Mouse (Mus musculus) MEL (cell line): ENCODE measurements around the gene Mterf2. TPM values are rescaled to one million over a fixed set of nuclear protein-coding genes. Genes with fewer than 3 reads are reported as not detected.

Experiments
- DNase-seq: peaks from one replicate; pipeline ENCODE4 v3.0.0; 2011; ENCODE audit warnings: low read depth, low spot score
- H3K27ac ChIP-seq: 2 replicates; pipeline ENCODE4 v1.5.1; 2012; ENCODE audit warnings: low read depth, mild to moderate bottlenecking, control low read depth, low read length, moderate library complexity; ENCODE audit not compliant: control insufficient read depth
- H3K27me3 ChIP-seq, 2 experiments: fragments of 150-350 bp in 1 of 2; sonication (generic) in 1 of 2; 2 replicates each; pipeline ENCODE4 v1.6.1; 2012; ENCODE audit warnings: low read length in 2 of 2, mild to moderate bottlenecking in 2 of 2, improper control_type of control experiment in 1 of 2, moderate library complexity in 1 of 2; ENCODE audit not compliant: insufficient read depth in 2 of 2, control insufficient read depth in 1 of 2
- H3K36me3 ChIP-seq, 2 experiments: 2 replicates each; pipeline ENCODE4 v1.6.1; 2012 to 2014; ENCODE audit warnings: low read length in 2 of 2, improper control_type of control experiment in 1 of 2, inconsistent platforms in 1 of 2, mild to moderate bottlenecking in 1 of 2; ENCODE audit not compliant: insufficient read depth in 2 of 2, control insufficient read depth in 1 of 2
- H3K4me1 ChIP-seq, 2 experiments: fragments of 150-350 bp in 1 of 2; sonication (generic) in 1 of 2; 2 replicates each; pipeline ENCODE4 v1.6.1; 2012; ENCODE audit warnings: low read length in 2 of 2, improper control_type of control experiment in 1 of 2, mild to moderate bottlenecking in 1 of 2; ENCODE audit not compliant: insufficient read depth in 2 of 2, control insufficient read depth in 1 of 2
- H3K4me3 ChIP-seq, 2 experiments: fragments of 150-350 bp in 1 of 2; sonication (generic) in 1 of 2; 2 replicates each; pipeline ENCODE4 v1.5.1; 2012; ENCODE audit warnings: low read depth in 2 of 2, low read length in 2 of 2, mild to moderate bottlenecking in 2 of 2, moderate library complexity in 2 of 2, control low read depth in 1 of 2, improper control_type of control experiment in 1 of 2; ENCODE audit not compliant: control insufficient read depth in 1 of 2, insufficient read depth in 1 of 2
- H3K79me2 ChIP-seq: 2 replicates; pipeline ENCODE4 v1.6.1; 2012; ENCODE audit warnings: mild to moderate bottlenecking, low read length, moderate library complexity; ENCODE audit not compliant: control insufficient read depth, poor library complexity, insufficient read depth
- H3K9ac ChIP-seq: 2 replicates; pipeline ENCODE4 v1.6.1; 2012; ENCODE audit warnings: low read depth, mild to moderate bottlenecking, control low read depth, low read length, moderate library complexity; ENCODE audit not compliant: control insufficient read depth, poor library complexity, severe bottlenecking
- H3K9me3 ChIP-seq: fragments of 150-350 bp; sonication (generic); replicated peaks from 2 replicates; pipeline ENCODE4 v1.6.1; 2012; ENCODE audit warnings: mild to moderate bottlenecking, low read length, improper control_type of control experiment, moderate library complexity; ENCODE audit not compliant: insufficient read depth
- BHLHE40 ChIP-seq: IDR thresholded peaks from 2 replicates; pipeline ENCODE4 v1.6.1; 2012; ENCODE audit warnings: low read depth, mild to moderate bottlenecking, inconsistent platforms, low read length, improper control_type of control experiment, borderline replicate concordance
- E2F4 ChIP-seq: IDR thresholded peaks from 2 replicates; pipeline ENCODE4 v1.6.1; 2011; ENCODE audit warnings: low read depth, low read length, improper control_type of control experiment, borderline replicate concordance
- EP300 ChIP-seq, 2 experiments: IDR thresholded peaks; 2 replicates each; pipeline ENCODE4 v1.6.1; 2011; ENCODE audit warnings: improper control_type of control experiment in 2 of 2, low read length in 2 of 2, low read depth in 1 of 2, mild to moderate bottlenecking in 1 of 2
- ETS1 ChIP-seq: IDR thresholded peaks from 2 replicates; pipeline ENCODE4 v1.6.1; 2012; ENCODE audit warnings: low read depth, mild to moderate bottlenecking, inconsistent platforms, low read length, improper control_type of control experiment, moderate library complexity
- KAT2A ChIP-seq: conservative IDR thresholded peaks from 2 replicates; pipeline ENCODE4 v1.6.1; 2012; ENCODE audit warnings: low read depth, low read length, improper control_type of control experiment, inconsistent platforms
- MYB ChIP-seq: IDR thresholded peaks from 2 replicates; pipeline ENCODE4 v1.6.1; 2011; ENCODE audit warnings: mild to moderate bottlenecking, low read depth, low read length, improper control_type of control experiment
- MYC ChIP-seq: IDR thresholded peaks from 2 replicates; pipeline ENCODE4 v1.6.1; 2011; ENCODE audit warnings: low read depth, mild to moderate bottlenecking, low read length, improper control_type of control experiment, moderate library complexity
- NELFE ChIP-seq: IDR thresholded peaks from 2 replicates; pipeline ENCODE4 v1.6.1; 2011; ENCODE audit warnings: low read depth, low read length, improper control_type of control experiment
- NRF1 ChIP-seq: IDR thresholded peaks from 2 replicates; pipeline ENCODE4 v1.6.1; 2014; ENCODE audit warnings: low read depth, mild to moderate bottlenecking, inconsistent platforms, low read length, improper control_type of control experiment, moderate library complexity; ENCODE audit not compliant: poor library complexity, insufficient read depth, severe bottlenecking
- POLR2AphosphoS5 ChIP-seq: IDR thresholded peaks from 2 replicates; pipeline ENCODE4 v1.6.1; 2012; ENCODE audit warnings: low read depth, borderline replicate concordance, mild to moderate bottlenecking, inconsistent platforms, low read length, moderate library complexity, mixed read lengths
- RAD21 ChIP-seq: IDR thresholded peaks from 2 replicates; pipeline ENCODE4 v1.6.1; 2011; ENCODE audit warnings: mild to moderate bottlenecking, low read depth, low read length, improper control_type of control experiment
- SMC3 ChIP-seq: IDR thresholded peaks from 2 replicates; pipeline ENCODE4 v1.6.1; 2011; ENCODE audit warnings: low read depth, low read length, improper control_type of control experiment
- TBP ChIP-seq: IDR thresholded peaks from 2 replicates; pipeline ENCODE4 v1.8.0; 2011; ENCODE audit warnings: low read depth, low read length, improper control_type of control experiment
- USF1 ChIP-seq: IDR thresholded peaks from 2 replicates; pipeline ENCODE4 v1.6.1; 2014; ENCODE audit warnings: low read depth, mild to moderate bottlenecking, inconsistent platforms, low read length, improper control_type of control experiment, moderate library complexity
- ZKSCAN1 ChIP-seq: IDR thresholded peaks from 2 replicates; pipeline ENCODE4 v1.6.1; 2012; ENCODE audit warnings: low read depth, mild to moderate bottlenecking, inconsistent platforms, low read length, improper control_type of control experiment, moderate library complexity
- ZMIZ1 ChIP-seq: IDR thresholded peaks from 2 replicates; pipeline ENCODE4 v1.6.1; 2012; ENCODE audit warnings: low read depth, mild to moderate bottlenecking, inconsistent platforms, low read length, improper control_type of control experiment, moderate library complexity
- ZNF384 ChIP-seq: IDR thresholded peaks from 2 replicates; pipeline ENCODE4 v1.6.1; 2012; ENCODE audit warnings: low read depth, mild to moderate bottlenecking, inconsistent platforms, low read length, improper control_type of control experiment
- polyA plus RNA-seq, 2 experiments: library from polyadenylated mRNA; stranded (reverse) in 1 of 2; unstranded in 1 of 2; fragments of >175 nt in 1 of 2; fragments of >200 nt in 1 of 2; gene quantifications; 2 replicates each; pipeline versions ENCODE4 v1.2.1 to v1.2.4; 2012; ENCODE audit warnings: low replicate concordance in 2 of 2, low read depth in 1 of 2; ENCODE audit not compliant: insufficient read length in 2 of 2, insufficient read depth in 1 of 2, missing spikeins in 1 of 2
- total RNA-seq: library from RNA; depleted of rRNA; stranded (reverse); fragments of 300-350 nt; gene quantifications from 2 replicates; pipeline ENCODE4 v1.2.3, GENCODE M21; 2012

The Mterf2 gene
- total and polyA plus RNA-seq, 3 experiments, result 2.4 to 9.6 TPM; not detected in 1

- no peak for DNase-seq
- no peak for TF ChIP-seq ZMIZ1
- no peak for TF ChIP-seq ZNF384
- TF ChIP-seq MYB, result no peak
- no peak for TF ChIP-seq BHLHE40
- TF ChIP-seq RAD21, result no peak
- TF ChIP-seq ZKSCAN1, result no peak
- TF ChIP-seq NRF1, result no peak
- no peak for TF ChIP-seq KAT2A
- TF ChIP-seq E2F4, result no peak
- TF ChIP-seq SMC3, result no peak
- TF ChIP-seq MYC, result no peak
- TF ChIP-seq EP300 (IDR thresholded peaks at IDR 0.05; ENCODE audit: low read depth in 1 of 2, low read length in 2 of 2), result no peak
- TF ChIP-seq ETS1, result no peak
- H3K9me3 ChIP-seq, result no peaks in the 10 kb centered on the region
These were observed 18.5 kb upstream of the Mterf2 start for GRCm38 (mm10) chr10:85146282-85146681.

GRCm38 (mm10) chr10:85141465-85141864 lies 13.6 kb upstream of the Mterf2 start:
- H3K27me3 ChIP-seq, result peaks cover 0 to 3% of the 10 kb centered on the region in 2 experiments
- no peaks in the 10 kb centered on the region for H3K9me3 ChIP-seq
- H3K4me3 ChIP-seq, result no peak overlapping the region
- DNase-seq, result no peak
- H3K36me3 ChIP-seq, result no peaks in the 10 kb centered on the region
- H3K27ac ChIP-seq, result no peak overlapping the region
- H3K79me2 ChIP-seq, result no peaks in the 10 kb centered on the region
- H3K9ac ChIP-seq, result no peak overlapping the region
- no peaks in the 10 kb centered on the region for H3K4me1 ChIP-seq
- TF ChIP-seq NELFE, result no peak
- no peak for TF ChIP-seq POLR2AphosphoS5
- no peak for TF ChIP-seq KAT2A
- no peak for TF ChIP-seq ZMIZ1
- no peak for TF ChIP-seq TBP
- TF ChIP-seq MYB, result no peak
- TF ChIP-seq ETS1, result no peak
- TF ChIP-seq USF1, result no peak

More at GRCm38 (mm10) chr10:85146282-85146681, 18.5 kb upstream of the Mterf2 start:
- H3K4me1 ChIP-seq, result no peaks in the 10 kb centered on the region
- H3K27me3 ChIP-seq, result peaks cover 0 to 3% of the 10 kb centered on the region in 2 experiments
- no peak overlapping the region for H3K27ac ChIP-seq
- no peak overlapping the region for H3K9ac ChIP-seq
- H3K36me3 ChIP-seq, result no peaks in the 10 kb centered on the region
- H3K4me3 ChIP-seq, result no peak overlapping the region
- no peaks in the 10 kb centered on the region for H3K79me2 ChIP-seq
